Mouse (Mus musculus): ENCODE measurements around the gene Bzw1.

- TF ChIP-seq CTCF (IDR thresholded peaks at IDR 0.05; ENCODE audit: control insufficient read depth, insufficient read depth, low read length) (no peak), POLR2A (IDR thresholded peaks at IDR 0.05; ENCODE audit: borderline replicate concordance, control insufficient read depth, low read depth, low read length) (no peak)
Observed at GRCm38 (mm10) chr1:58369716-58370115, 23.0 kb upstream of the Bzw1 start.

All from bone marrow, adult 2 months (tissue).